Mouse (Mus musculus) embryonic fibroblast, embryonic 13.5 days (primary cell): ENCODE results near the gene Prdm16.

Experiments used
- CTCF ChIP-seq: IDR thresholded peaks from 2 replicates; pipeline ENCODE4 v1.5.1; 2011; ENCODE audit warnings: mild to moderate bottlenecking, control low read depth, low read length, moderate library complexity, borderline replicate concordance; ENCODE audit not compliant: insufficient read depth
- POLR2A ChIP-seq: IDR thresholded peaks from 2 replicates; pipeline ENCODE4 v1.6.1; 2011; ENCODE audit warnings: low read depth, mild to moderate bottlenecking, control low read depth, low read length, moderate library complexity

DNA sequence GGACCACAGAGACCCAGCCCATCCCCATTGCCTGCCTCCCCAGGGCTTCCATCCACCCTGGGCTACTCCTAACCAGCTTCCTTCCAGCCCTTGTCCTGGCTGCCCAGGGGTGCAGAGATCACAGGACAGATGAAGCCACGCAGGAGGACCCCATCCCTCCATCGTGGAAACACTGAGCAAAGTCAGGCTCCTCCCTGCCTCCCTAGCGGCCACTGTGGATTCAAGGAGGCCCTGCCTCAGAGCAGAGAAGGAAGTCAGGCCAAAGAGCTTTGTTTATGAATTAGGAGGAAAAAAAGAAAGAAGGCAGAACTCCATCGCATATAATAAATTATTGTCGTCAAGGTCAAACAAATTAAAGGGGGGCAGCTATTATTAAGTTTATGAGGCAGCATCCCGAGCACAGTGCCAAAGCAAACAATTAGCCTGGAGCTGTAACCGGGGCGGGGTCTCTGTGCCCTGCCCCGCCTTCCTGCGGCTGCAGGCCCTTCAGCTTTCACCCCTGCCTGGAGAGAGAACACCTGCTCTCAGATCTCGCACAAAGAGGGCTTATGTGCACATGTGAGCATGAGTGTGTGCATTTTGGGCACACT is 288.4 kb downstream of the Prdm16 start:
- TF ChIP-seq POLR2A (no peak), CTCF (no peak)
